Mouse (Mus musculus): ENCODE results near the gene Smagp.

Gene Smagp

DNA sequence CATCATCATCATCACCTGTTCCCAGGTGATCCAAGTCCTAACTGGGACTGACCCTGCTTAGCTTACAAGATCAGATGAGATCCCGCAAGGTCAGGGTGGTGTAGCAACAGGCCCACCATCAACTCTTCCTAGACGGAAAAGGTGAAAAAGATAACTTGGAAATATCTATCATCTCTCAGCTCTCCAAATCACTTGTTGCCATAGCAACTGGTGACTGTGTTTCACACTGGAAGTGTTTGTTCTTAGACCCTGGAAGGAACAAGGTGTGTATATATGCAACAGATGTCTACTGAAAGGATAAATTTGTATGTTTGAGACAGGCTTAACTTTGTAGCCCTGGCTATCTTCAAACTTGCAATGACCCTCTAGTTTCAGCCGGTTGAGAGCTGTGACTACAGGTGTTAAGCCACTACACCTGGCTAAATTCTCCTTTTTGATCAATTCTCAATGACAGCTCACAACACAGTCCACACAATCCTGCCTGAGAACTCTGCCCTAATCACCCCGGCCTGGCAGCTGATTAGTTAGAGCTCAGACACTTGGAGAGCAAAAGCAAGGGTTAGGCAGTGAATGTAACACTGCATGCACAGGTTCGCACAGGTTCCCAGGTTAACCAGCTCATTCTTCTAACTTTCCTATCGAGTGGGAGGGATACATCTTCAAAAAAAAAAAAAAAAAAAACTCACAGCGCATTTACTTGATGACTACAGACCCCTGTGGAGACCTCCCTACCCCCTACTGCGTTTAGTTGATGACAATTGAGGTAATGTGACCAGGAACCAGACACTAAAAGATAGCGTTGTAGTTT is 28.9 kb upstream of the Smagp start:
- DNase-seq (ENCODE audit: extremely low read depth, low read depth), result no peak

GRCm38 (mm10) chr15:100664813-100665274 is 28.1 kb upstream of the Smagp start:
- peak; percentile 74 for DNase-seq (ENCODE audit: extremely low read depth, low read depth)

DNA sequence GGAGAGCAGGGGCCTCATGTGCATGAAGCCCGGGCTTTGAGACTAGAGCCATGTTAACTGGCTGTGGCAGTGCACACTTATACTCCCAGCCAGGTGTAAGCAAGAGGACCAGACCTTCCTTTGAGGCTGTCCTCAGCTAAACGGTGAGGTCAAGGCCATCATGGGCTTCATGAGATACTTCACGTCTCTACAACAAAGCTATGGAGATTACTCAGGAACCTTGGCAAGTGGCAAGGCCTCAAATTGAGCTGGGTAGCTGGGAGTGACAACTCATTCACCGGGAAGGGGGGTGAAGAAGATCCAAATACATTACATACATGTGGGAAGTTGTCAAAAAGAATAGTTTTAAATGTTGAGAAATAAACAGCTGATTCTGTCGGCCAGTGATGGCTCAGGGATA is 24.1 kb upstream of the Smagp start:
- DNase-seq (ENCODE audit: extremely low read depth, low read depth), result no peak

GRCm38 (mm10) chr15:100660306-100660705 is 23.6 kb upstream of the Smagp start:
- DNase-seq (ENCODE audit: extremely low read depth, low read depth), result no peak

- no peak for DNase-seq (ENCODE audit: extremely low read depth, low read depth)
Observed at GRCm38 (mm10) chr15:100655201-100655600, 18.5 kb upstream of the Smagp start.

- no peak for DNase-seq (ENCODE audit: extremely low read depth, low read depth)
Observed at GRCm38 (mm10) chr15:100654271-100654670, 17.5 kb upstream of the Smagp start.

DNA sequence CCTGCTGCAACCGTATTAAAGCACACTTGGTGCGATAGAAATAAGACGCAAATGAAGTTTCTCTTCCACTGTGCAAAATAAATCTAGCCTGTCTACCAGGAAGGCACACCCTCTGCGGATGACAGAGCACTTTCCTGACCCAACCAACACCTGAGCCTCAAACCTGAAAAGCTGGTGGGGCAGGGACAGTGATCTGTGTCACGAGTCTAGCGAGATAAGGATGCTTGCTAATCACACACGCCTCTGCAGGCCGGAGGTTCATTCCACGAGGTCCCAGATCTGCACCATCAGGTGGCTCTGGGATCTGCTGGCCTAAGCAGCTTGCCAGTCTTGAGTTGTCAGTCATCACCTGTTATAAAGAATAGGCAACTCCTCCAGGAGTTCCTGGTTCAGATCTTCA is 14.9 kb upstream of the Smagp start:
- no peak for DNase-seq (ENCODE audit: extremely low read depth, low read depth)

- no peak for DNase-seq (ENCODE audit: extremely low read depth, low read depth)
Observed at GRCm38 (mm10) chr15:100650111-100650510, 13.4 kb upstream of the Smagp start.

DNA sequence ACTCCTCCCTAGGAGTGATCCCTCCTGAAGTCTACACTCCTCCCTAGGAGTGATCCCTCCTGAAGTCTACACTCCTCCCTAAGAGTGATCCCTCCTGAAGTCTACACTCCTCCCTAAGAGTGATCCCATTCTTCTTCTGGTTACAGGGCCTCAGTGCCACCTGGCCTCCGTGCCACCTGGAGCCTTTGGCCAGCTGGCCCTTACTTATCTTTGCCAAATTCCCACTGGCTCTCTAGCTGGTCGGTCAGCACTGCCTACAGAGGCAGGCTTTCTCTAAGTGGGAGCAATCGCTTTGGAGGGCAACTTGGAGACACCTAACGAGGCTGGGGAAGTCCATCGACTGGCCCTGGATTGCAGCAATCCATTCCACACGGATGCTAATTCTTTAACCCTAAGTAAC is 9.4 kb upstream of the Smagp start:
- no peak for DNase-seq (ENCODE audit: extremely low read depth, low read depth)

DNA sequence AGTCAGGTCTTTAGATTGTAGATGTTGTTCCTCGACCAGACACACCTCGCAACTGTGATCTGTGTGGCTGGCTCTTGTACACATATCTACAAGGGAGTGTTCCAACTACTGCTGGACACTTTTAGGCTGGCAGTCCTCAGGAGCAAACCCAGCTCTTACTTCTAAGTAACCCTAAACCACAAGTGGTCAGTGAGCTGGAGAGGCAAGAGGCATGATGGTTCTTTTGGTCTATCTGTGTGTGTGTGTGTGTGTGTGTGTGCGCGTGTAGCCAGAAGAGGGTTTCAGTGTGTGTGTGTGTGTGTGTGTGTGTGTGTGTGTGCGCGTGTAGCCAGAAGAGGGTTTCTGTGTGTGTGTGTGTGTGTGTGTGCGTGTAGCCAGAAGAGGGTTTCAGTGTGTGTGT is 5.7 kb upstream of the Smagp start:
- no peak for DNase-seq (ENCODE audit: extremely low read depth, low read depth)

DNA sequence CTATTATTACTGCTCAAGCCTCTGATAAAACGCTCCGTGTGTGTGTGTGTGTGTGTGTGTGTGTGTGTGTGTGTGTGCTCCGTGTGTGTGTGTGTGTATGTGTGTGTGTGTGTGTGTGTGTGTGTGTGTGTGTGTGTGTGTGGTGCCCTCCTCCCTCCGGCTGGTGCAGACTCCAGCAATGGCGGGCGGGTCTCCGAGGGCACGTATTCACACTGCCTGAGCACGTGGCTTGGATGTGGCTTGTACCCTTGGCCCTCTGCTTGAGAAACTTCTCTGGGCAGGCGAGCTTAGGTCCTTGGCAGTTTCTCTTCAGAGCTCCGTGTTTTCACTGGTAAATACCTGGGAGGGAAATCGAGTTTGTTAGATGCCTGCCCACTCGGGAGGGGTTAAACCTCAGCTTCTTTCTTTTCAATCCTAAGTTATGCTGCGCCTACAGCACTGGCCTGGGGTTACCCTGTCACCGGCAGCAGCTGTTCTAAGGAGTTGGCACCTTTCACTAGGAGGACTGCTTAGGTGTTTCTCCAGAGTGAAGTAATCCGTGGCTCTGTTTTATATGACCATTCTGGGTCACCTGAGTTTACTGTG is 4.6 kb upstream of the Smagp start:
- DNase-seq (ENCODE audit: extremely low read depth, low read depth), result no peak

DNA sequence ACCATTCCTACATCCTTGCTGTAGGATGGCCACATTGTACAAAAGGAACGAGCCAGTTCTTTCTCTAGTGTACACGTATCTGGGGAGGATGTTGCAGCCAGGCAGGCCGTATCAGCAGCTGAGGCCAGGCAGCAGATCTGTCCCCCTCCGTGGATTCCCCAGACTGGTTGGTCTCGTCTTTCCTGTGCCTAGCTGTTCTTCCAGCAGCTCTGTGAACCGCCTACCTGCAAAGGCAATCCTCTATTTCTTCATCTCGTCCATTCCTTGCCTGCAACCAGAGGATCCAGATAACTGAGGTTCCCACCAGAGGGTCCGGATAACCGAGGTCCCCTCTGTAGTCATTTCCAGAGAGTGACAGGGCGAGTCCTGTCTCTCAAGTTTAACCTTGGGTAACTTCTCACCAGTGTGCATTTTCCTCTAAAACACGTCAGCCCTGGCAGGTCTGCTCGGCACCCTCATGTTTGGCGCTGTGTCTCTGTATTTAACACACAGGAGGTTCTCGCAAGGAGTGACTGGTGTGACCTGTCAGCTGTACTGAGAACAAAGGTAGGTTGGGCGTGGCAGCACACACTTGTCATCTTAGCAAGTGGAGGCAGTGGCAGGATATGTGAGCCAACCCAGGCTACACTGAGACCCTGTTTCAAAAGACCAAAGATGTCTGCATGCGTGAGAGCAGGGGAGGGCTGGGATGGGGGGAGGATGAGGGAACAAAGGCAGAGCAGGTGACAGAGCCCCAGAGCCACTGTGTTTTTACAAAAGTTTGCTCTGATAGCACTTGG is 3.4 kb upstream of the Smagp start:
- DNase-seq (ENCODE audit: extremely low read depth, low read depth), result no peak

DNA sequence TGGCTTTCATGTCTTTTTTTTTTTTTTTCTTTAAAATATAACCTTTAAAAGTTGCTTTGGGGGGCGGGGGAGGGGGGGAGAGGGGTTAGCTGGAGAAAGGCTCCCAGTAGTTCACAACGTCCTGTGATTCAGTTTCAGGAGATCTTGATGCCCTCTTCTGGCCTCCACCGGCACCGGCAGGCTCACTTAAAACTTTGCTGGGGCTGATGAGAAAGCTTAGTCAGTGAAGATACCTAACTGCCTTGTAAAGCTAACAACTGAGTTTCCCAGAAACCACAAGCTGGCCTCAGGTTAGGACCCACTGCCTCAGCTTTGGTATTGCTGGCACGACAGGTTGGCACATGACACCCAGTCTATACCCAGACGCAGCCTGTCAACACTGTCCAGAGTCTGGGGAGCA is 921 bp upstream of the Smagp start:
- no peak for DNase-seq (ENCODE audit: extremely low read depth, low read depth)

DNA sequence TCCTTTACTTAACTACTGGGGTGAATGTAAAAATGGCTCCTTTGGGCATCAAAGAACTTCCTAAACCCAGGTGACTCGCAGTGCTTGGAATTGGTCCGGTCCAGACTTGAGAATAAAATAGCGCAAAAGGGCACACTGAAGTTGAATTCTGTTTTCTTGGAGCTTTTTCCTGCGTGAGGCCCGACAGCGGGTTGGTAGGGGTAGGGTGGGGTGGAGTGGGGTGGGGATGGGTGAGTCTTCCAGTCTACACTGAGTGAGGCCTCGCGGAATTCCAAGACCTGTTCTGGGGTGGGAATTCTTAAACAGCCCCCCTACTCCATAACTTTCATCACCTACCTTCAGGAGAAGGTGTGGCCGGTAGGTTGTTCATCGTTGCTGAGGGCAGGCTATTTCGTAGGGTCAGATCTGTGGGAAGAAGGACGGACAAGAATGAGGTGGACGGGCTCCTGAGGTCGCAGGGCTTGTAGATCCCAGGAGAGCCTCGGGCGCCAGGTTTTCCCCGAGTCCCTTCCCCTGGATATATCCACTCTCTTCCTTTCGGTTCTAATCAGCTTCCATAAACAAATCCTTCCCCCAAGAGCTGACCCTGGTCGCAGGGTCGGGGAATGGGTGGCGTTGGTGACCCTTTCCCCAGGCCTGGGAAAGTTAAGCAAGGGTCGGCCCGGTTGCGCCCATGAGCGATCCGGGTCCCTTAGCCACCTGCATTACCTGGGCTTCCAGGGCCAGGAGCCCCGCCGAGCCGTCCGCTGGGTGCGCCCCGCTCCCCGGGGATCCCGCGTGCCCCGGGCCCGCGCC is 692 bp downstream of the Smagp start:
- DNase-seq (ENCODE audit: extremely low read depth, low read depth), result no peak

- DNase-seq (ENCODE audit: extremely low read depth, low read depth), result no peak
Observed at GRCm38 (mm10) chr15:100635239-100635638, 1.5 kb downstream of the Smagp start.

- DNase-seq (ENCODE audit: extremely low read depth, low read depth), result no peak
Observed at GRCm38 (mm10) chr15:100633341-100633740, 3.4 kb downstream of the Smagp start.

GRCm38 (mm10) chr15:100632323-100632722 is 4.4 kb downstream of the Smagp start:
- no peak for DNase-seq (ENCODE audit: extremely low read depth, low read depth)

GRCm38 (mm10) chr15:100631454-100632170 is 5.1 kb downstream of the Smagp start:
- no peak for DNase-seq (ENCODE audit: extremely low read depth, low read depth)

DNA sequence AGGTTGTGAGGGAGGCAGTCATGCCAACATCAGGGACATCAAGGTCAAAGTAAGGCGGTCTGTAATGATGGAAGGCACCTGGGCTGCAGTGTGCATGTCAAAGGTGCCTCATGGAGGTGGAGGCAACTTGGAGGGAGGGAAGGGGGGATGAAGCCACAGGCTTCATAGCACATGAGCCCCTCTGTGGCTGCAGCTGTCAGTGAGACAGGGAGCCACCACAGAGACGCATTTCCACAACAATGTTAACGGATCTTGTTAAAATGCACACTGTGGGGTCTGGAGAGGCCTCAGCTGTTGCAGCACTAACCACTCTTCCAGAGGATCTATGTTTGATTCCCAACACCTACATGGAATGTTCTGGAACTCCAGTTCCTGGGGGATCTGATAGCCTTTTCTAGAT is 6.6 kb downstream of the Smagp start:
- DNase-seq (ENCODE audit: extremely low read depth, low read depth), result no peak

DNA sequence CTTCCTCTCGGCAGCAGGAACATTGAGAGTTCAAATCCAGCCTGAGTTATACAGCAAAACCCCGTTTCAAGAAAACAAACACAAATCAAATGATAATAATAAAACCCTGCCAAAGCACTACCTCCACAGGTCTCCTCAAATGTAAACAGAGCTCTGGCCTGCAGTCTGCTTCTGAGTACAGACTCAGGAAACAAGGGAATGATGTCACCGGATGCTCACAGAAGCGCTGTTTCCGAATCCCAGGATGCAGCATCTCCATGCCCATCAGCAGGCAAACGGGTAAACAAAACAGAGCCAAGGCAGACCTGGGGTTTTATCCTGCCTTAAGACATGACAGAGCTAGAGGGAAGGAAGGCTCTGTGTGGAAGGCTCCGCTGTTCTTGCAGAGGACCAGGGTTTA is 7.9 kb downstream of the Smagp start:
- DNase-seq (ENCODE audit: extremely low read depth, low read depth), result no peak
